Mouse (Mus musculus) CH12.LX (cell line): ENCODE data around the gene Cblc. TPM values are rescaled to one million over a fixed set of nuclear protein-coding genes. Genes with fewer than 3 reads are reported as not detected.

Experiments
- DNase-seq: peaks from one replicate; pipeline ENCODE4 v3.0.0-alpha.2; 2013; ENCODE audit errors: extremely low read depth
- H3K27ac ChIP-seq: 2 replicates; pipeline ENCODE4 v1.5.1; 2012; ENCODE audit warnings: low read depth, mild to moderate bottlenecking, control low read depth, moderate library complexity; ENCODE audit not compliant: insufficient read depth
- H3K27me3 ChIP-seq: replicated peaks from 2 replicates; pipeline ENCODE3; 2012; ENCODE audit warnings: inconsistent platforms
- H3K36me3 ChIP-seq, 2 experiments: replicated peaks in 1 of 2; 2 replicates each; pipeline versions ENCODE3 to v1.6.1; 2012; ENCODE audit warnings: inconsistent platforms in 1 of 2, low read length in 1 of 2, mild to moderate bottlenecking in 1 of 2, mixed read lengths in 1 of 2, moderate library complexity in 1 of 2; ENCODE audit not compliant: control insufficient read depth in 1 of 2, insufficient read depth in 1 of 2
- H3K4me1 ChIP-seq, 2 experiments: 2 replicates each; pipeline ENCODE4 v1.6.1; 2012; ENCODE audit warnings: inconsistent platforms in 1 of 2, moderate library complexity in 1 of 2; ENCODE audit not compliant: insufficient read depth in 2 of 2, control insufficient read depth in 1 of 2
- H3K4me2 ChIP-seq: 2 replicates; pipeline ENCODE4 v1.6.1; 2012; ENCODE audit warnings: low read depth, mild to moderate bottlenecking, control low read depth; ENCODE audit not compliant: poor library complexity, insufficient read depth, severe bottlenecking
- H3K4me3 ChIP-seq, 3 experiments: fragments of 150-350 bp in 1 of 3; sonication (generic) in 1 of 3; replicated peaks in 1 of 3; 2 replicates each; pipeline versions ENCODE3 to v1.5.1; 2011 to 2012; ENCODE audit warnings: low read depth in 2 of 3, low read length in 2 of 3, mild to moderate bottlenecking in 2 of 3, moderate library complexity in 2 of 3, control low read depth in 1 of 3, improper control_type of control experiment in 1 of 3, inconsistent platforms in 1 of 3, mixed read lengths in 1 of 3; ENCODE audit not compliant: poor library complexity in 1 of 3
- H3K79me2 ChIP-seq: replicated peaks from 2 replicates; pipeline ENCODE4 v1.6.1; 2012; ENCODE audit warnings: mild to moderate bottlenecking, moderate library complexity; ENCODE audit not compliant: control insufficient read depth, poor library complexity, insufficient read depth, severe bottlenecking; ENCODE audit errors: extremely low read depth
- H3K9ac ChIP-seq: 2 replicates; pipeline ENCODE4 v1.6.1; 2012; ENCODE audit warnings: low read depth, mild to moderate bottlenecking, control low read depth, moderate library complexity; ENCODE audit not compliant: insufficient read depth
- H3K9me3 ChIP-seq: replicated peaks from 2 replicates; pipeline ENCODE3; 2012; ENCODE audit warnings: low read length, inconsistent platforms, mixed read lengths
- E2F4 ChIP-seq: IDR thresholded peaks from 2 replicates; pipeline ENCODE4 v1.6.1; 2011; ENCODE audit warnings: low read depth, low read length, improper control_type of control experiment; ENCODE audit not compliant: insufficient replicate concordance
- EP300 ChIP-seq: IDR thresholded peaks from 2 replicates; pipeline ENCODE4 v1.6.1; 2011; ENCODE audit warnings: low read length, improper control_type of control experiment
- ETS1 ChIP-seq: conservative IDR thresholded peaks from 2 replicates; pipeline ENCODE4 v1.6.1; 2012; ENCODE audit warnings: low read depth, mild to moderate bottlenecking, inconsistent platforms, low read length, improper control_type of control experiment, moderate library complexity
- IRF4 ChIP-seq: IDR thresholded peaks from 2 replicates; pipeline ENCODE4 v1.6.1; 2014; ENCODE audit warnings: low read depth, mild to moderate bottlenecking, inconsistent platforms, low read length, improper control_type of control experiment
- MAZ ChIP-seq: IDR thresholded peaks from 2 replicates; pipeline ENCODE4 v1.6.1; 2012; ENCODE audit warnings: low read depth, mild to moderate bottlenecking, inconsistent platforms, low read length, improper control_type of control experiment, moderate library complexity
- MEF2A ChIP-seq: IDR thresholded peaks from 2 replicates; pipeline ENCODE4 v1.6.1; 2014; ENCODE audit warnings: low read depth, mild to moderate bottlenecking, inconsistent platforms, low read length, improper control_type of control experiment, borderline replicate concordance
- MYC ChIP-seq: IDR thresholded peaks from 2 replicates; pipeline ENCODE4 v1.6.1; 2011; ENCODE audit warnings: low read depth, mild to moderate bottlenecking, improper control_type of control experiment, low read length
- PAX5 ChIP-seq: IDR thresholded peaks from 2 replicates; pipeline ENCODE4 v1.6.1; 2012; ENCODE audit warnings: low read length, inconsistent platforms, mixed read lengths
- SIN3A ChIP-seq: IDR thresholded peaks from 2 replicates; pipeline ENCODE4 v1.6.1; 2012; ENCODE audit warnings: low read length, improper control_type of control experiment, inconsistent platforms
- USF1 ChIP-seq: IDR thresholded peaks from 2 replicates; pipeline ENCODE4 v1.6.1; 2014; ENCODE audit warnings: low read depth, mild to moderate bottlenecking, inconsistent platforms, low read length, improper control_type of control experiment
- ZKSCAN1 ChIP-seq: IDR thresholded peaks from 2 replicates; pipeline ENCODE4 v1.6.1; 2012; ENCODE audit warnings: low read depth, inconsistent platforms, low read length, improper control_type of control experiment, borderline replicate concordance
- ZNF384 ChIP-seq: IDR thresholded peaks from 2 replicates; pipeline ENCODE4 v1.6.1; 2012; ENCODE audit warnings: low read depth, low read length, improper control_type of control experiment, inconsistent platforms
- dilution Hi-C: fragments of 300-500 bp; cut with MboI; formaldehyde crosslinking; loops from 2 replicates; pipeline ENCODE4 v1.14.3; 2020; ENCODE audit warnings: low sequenced_read_pairs; ENCODE audit not compliant: extremely low pct_unique_long_range_greater_than_20kb, extremely low pct_ligation_motif_present
- in situ Hi-C: fragments of 300-500 bp; cut with MboI; formaldehyde crosslinking; loops from 3 replicates; pipeline ENCODE4 v1.14.3; 2019; ENCODE audit warnings: low sequenced_read_pairs, low pct_ligation_motif_present, low pct_unique_long_range_greater_than_20kb, mixed read lengths
- polyA plus RNA-seq: library from polyadenylated mRNA; unstranded; fragments of >175 nt; gene quantifications from 2 replicates; pipeline ENCODE4 v1.2.1, GENCODE M21; 2012; ENCODE audit warnings: low read depth; ENCODE audit not compliant: insufficient read length
- total RNA-seq, 2 experiments: library from RNA; depleted of rRNA; stranded (reverse); fragments of 300-350 nt in 1 of 2; fragments of >200 nt in 1 of 2; gene quantifications; 2 replicates each; pipeline ENCODE4 v1.2.3; 2012 to 2014

The Cblc gene
- total and polyA plus RNA-seq, 3 experiments, result 6.4 to 30.8 (median 13.4) TPM

DNA sequence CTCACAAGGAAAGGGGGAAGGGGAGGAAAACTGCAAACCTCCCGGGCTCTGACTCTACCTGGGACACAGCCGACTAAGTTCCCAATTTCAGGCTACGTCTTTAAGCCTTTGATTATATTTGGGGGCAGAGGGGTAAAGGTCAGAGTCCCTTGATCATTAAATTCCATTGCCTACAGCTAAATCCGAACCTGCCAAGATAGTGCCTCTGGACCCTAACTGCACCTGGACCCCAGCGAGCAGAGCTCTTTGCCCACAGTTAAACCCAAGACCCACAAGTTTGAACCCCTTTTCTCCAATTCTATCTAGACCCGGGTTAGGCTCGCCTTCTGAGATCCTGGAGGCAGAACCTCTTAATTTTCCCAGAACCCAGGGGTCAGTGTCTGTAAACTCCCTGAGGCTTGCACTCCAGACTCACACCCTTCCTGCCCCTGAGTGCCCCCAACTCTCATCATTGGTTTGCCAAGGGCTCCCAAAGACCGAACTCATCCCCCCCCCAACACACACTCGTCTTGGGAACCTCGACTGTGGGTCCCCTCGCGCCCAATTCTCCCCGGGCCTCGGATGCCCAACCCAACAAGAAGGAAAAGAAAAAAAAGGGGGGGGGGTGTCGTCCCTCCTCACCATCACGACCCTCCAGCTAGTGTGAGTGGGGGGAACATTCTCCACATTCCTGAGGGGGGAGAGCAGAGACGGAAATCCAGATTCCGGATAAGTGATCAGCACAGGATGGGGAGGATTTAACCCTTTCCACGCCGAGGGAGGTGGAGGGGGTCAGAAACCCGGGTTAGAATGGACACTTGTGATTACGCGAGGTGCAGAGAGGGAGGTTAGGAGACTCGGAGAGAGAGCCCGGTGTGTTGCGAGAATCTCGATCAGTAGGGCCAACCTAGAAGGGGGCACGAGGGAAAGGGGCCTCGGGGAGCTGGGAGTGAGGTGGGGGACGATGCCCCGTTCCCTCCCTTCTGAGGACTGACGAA, 48.1 kb downstream of the Cblc start:
- Histone ChIP-seq H3K4me3 (peak overlapping the region; percentile 72 to 74 (median 73)), H3K79me2 (no peaks in the 10 kb centered on the region), H3K36me3 (peaks cover 0 to 6% of the 10 kb centered on the region in 2 experiments), H3K9ac (peak overlapping the region; percentile 77), H3K27me3 (peaks cover 14% of the 10 kb centered on the region), H3K9me3 (no peaks in the 10 kb centered on the region), H3K4me2 (peak overlapping the region; percentile 35), H3K4me1 (peaks cover 9 to 33% of the 10 kb centered on the region in 2 experiments), H3K27ac (no peak overlapping the region)
- dilution Hi-C loops (no loop called here), in situ Hi-C loops (no loop called here)
- DNase-seq, result no peak
- TF ChIP-seq EP300 (no peak), MAZ (no peak), PAX5 (no peak), E2F4 (no peak), ETS1 (no peak), USF1 (no peak), MEF2A (no peak), ZKSCAN1 (no peak), MYC (no peak), IRF4 (no peak)

GRCm38 (mm10) chr7:19747420-19748218, 49.0 kb downstream of the Cblc start:
- in situ Hi-C loops, result no loop called here
- dilution Hi-C loops, result no loop called here
- Histone ChIP-seq H3K9me3 (no peaks in the 10 kb centered on the region), H3K27ac (no peak overlapping the region), H3K4me1 (peaks cover 9 to 34% of the 10 kb centered on the region in 2 experiments), H3K4me3 (no peak overlapping the region), H3K36me3 (peaks cover 0 to 10% of the 10 kb centered on the region in 2 experiments), H3K4me2 (no peak overlapping the region), H3K9ac (no peak overlapping the region), H3K27me3 (peaks cover 14% of the 10 kb centered on the region), H3K79me2 (no peaks in the 10 kb centered on the region)
- TF ChIP-seq SIN3A, result no peak
- no peak for TF ChIP-seq ZNF384
- no peak for DNase-seq
